Mouse (Mus musculus) brain, embryonic 14.5 days (tissue): ENCODE measurements at regions not wholly inside any gene's neighbourhood (a gene's known extent, or its start where the extent isn't known, plus 50 kb on each side); places are given as distances from the start of the nearest gene placed in this dataset.

ENCODE experiments used
- CTCF ChIP-seq: fragments of 200-500 bp; IDR thresholded peaks from 2 replicates; pipeline ENCODE4 v1.5.1; 2012; ENCODE audit warnings: inconsistent platforms, mild to moderate bottlenecking, moderate library complexity, borderline replicate concordance; ENCODE audit not compliant: insufficient read depth, insufficient read length; ENCODE audit errors: extremely low read depth
- POLR2A ChIP-seq: fragments of 200-500 bp; IDR thresholded peaks from 2 replicates; pipeline ENCODE4 v1.6.1; 2012; ENCODE audit warnings: mild to moderate bottlenecking, inconsistent platforms, borderline replicate concordance; ENCODE audit not compliant: poor library complexity, insufficient read depth, insufficient read length, severe bottlenecking; ENCODE audit errors: extremely low read depth

DNA sequence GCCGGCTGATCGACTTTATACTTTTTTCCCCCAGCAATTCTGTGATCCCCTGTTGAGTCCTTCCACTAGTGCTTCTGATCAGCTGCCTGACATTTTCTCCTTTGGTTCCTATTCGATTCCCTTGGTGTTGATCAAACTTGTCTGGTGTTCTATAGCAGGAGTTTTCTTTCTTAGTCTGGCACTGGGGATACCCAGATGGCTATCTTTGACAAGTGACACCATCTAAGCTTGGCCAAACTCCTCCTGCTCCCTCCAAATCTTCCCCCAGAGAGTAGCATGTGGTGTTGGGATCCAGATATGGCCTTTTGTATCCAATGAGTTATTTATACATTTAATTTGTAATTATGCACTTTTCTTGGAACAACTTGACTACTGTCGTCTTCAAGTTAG is 355.2 kb downstream of the Gabrg2 start:
- TF ChIP-seq CTCF (no peak), POLR2A (no peak)
